Mouse (Mus musculus) C2C12 (cell line): ENCODE measurements around the gene Pja2. TPM values are rescaled to one million over a fixed set of nuclear protein-coding genes. Genes with fewer than 3 reads are reported as not detected.

Experiments
- H3K27me3 ChIP-seq: one replicate; pipeline ENCODE4 v1.6.1; 2011; ENCODE audit not compliant: control insufficient read depth, insufficient read depth, insufficient read length
- H3K36me3 ChIP-seq: one replicate; pipeline ENCODE4 v1.6.1; 2011; ENCODE audit not compliant: control insufficient read depth, insufficient read depth
- H3K4me3 ChIP-seq: one replicate; pipeline ENCODE4 v1.5.1; 2011; ENCODE audit warnings: mild to moderate bottlenecking, control low read depth; ENCODE audit not compliant: poor library complexity, insufficient read depth, severe bottlenecking
- H3K79me2 ChIP-seq: one replicate; pipeline ENCODE4 v1.6.1; 2011; ENCODE audit not compliant: control insufficient read depth, insufficient read depth
- H3K79me3 ChIP-seq: one replicate; pipeline ENCODE4 v1.6.1; 2011; ENCODE audit warnings: low read depth, control low read depth
- H3ac ChIP-seq: one replicate; pipeline ENCODE3; 2011; ENCODE audit warnings: low read depth; ENCODE audit not compliant: control insufficient read depth, insufficient read length
- CEBPB ChIP-seq: IDR thresholded peaks from one replicate; pipeline ENCODE4 v1.6.1; 2011; ENCODE audit warnings: low read depth, mild to moderate bottlenecking, control low read depth, moderate library complexity
- CTCF ChIP-seq: IDR thresholded peaks from one replicate; pipeline ENCODE4 v1.5.1; 2011; ENCODE audit not compliant: control insufficient read depth, insufficient read depth, insufficient read length
- FOSL1 ChIP-seq: IDR thresholded peaks from one replicate; pipeline ENCODE4 v1.8.0; 2011; ENCODE audit warnings: mild to moderate bottlenecking, low read length; ENCODE audit not compliant: poor library complexity, insufficient read depth, severe bottlenecking
- MAX ChIP-seq: IDR thresholded peaks from one replicate; pipeline ENCODE4 v1.6.1; 2011; ENCODE audit warnings: mild to moderate bottlenecking, control low read depth
- MYOD1 ChIP-seq: IDR thresholded peaks from one replicate; pipeline ENCODE4 v1.6.1; 2011; ENCODE audit warnings: low read depth; ENCODE audit not compliant: control insufficient read depth, insufficient read length
- MYOG ChIP-seq: IDR thresholded peaks from one replicate; pipeline ENCODE4 v1.6.1; 2011; ENCODE audit not compliant: control insufficient read depth, insufficient read length; ENCODE audit errors: extremely low read depth
- USF1 ChIP-seq: IDR thresholded peaks from one replicate; pipeline ENCODE4 v1.6.1; 2011; ENCODE audit warnings: low read depth, mild to moderate bottlenecking, control low read depth, moderate library complexity
- long read RNA-seq, 2 experiments: library from polyadenylated mRNA; unstranded; transcript quantifications; one replicate each; pipeline ENCODE4 v2.0.0; 2019 to 2020
- polyA plus RNA-seq: library from polyadenylated mRNA; unstranded; fragments of >200 nt; fragmentation: generic; extraction: Trizol; gene quantifications from one replicate; pipeline ENCODE4 v1.2.1, GENCODE M21; 2012; ENCODE audit warnings: missing spikeins

The Pja2 gene
- 16.2 TPM for polyA plus RNA-seq
- long read RNA-seq, experiment 1, full-length matches to known transcripts = 48 of 61 reads
- long read RNA-seq, experiment 1, partial matches to known transcripts = 7 of 61 reads
- long read RNA-seq, experiment 1, other reads (novel, unspliced or antisense) = 6 of 61 reads
- long read RNA-seq, experiment 2, full-length matches to known transcripts = 510 of 534 reads
- long read RNA-seq, experiment 2, partial matches to known transcripts = 8 of 534 reads
- long read RNA-seq, experiment 2, other reads (novel, unspliced or antisense) = 16 of 534 reads

GRCm38 (mm10) chr17:64331898-64332769 lies at the start of gene Pja2:
TSS of gene Pja2 (minus strand) at chr17:64331916.
- H3K27me3 ChIP-seq = no peaks in the 10 kb centered on the region
- H3K4me3 ChIP-seq = peak within 1 kb of the TSS; percentile 63
- no peak for TF ChIP-seq USF1
- no peak for TF ChIP-seq CTCF
- TF ChIP-seq MAX = peak; percentile 56
- H3K79me3 ChIP-seq = peaks cover 28% of the 10 kb centered on the region
- peak within 1 kb of the TSS; percentile 90 for H3ac ChIP-seq
- H3K36me3 ChIP-seq = peaks cover 5% of the 10 kb centered on the region
- H3K79me2 ChIP-seq = peaks cover 42% of the 10 kb centered on the region

GRCm38 (mm10) chr17:64375327-64375726 lies 43.6 kb upstream of the Pja2 start:
- no peaks in the 10 kb centered on the region for H3K79me2 ChIP-seq
- H3K36me3 ChIP-seq = no peaks in the 10 kb centered on the region
- no peaks in the 10 kb centered on the region for H3K27me3 ChIP-seq
- TF ChIP-seq MAX (no peak), CTCF (peak; percentile 79)
- H3K4me3 ChIP-seq = no peak overlapping the region
- no peaks in the 10 kb centered on the region for H3K79me3 ChIP-seq
- no peak overlapping the region for H3ac ChIP-seq

- TF ChIP-seq FOSL1 (no peak), MAX (no peak), MYOG (no peak), CEBPB (no peak), MYOD1 (no peak), USF1 (no peak), CTCF (no peak)
- no peaks in the 10 kb centered on the region for H3K79me2 ChIP-seq
Measured at GRCm38 (mm10) chr17:64363694-64364093, 32.0 kb upstream of the Pja2 start.

GRCm38 (mm10) chr17:64362570-64362969 lies 30.9 kb upstream of the Pja2 start:
- no peaks in the 10 kb centered on the region for H3K27me3 ChIP-seq
- no peaks in the 10 kb centered on the region for H3K79me2 ChIP-seq
- no peak overlapping the region for H3ac ChIP-seq
- H3K79me3 ChIP-seq = no peaks in the 10 kb centered on the region
- TF ChIP-seq FOSL1 = no peak
- no peak for TF ChIP-seq CEBPB
- H3K36me3 ChIP-seq = no peaks in the 10 kb centered on the region
- H3K4me3 ChIP-seq = no peak overlapping the region

More at GRCm38 (mm10) chr17:64363694-64364093, 32.0 kb upstream of the Pja2 start:
- H3K79me3 ChIP-seq = no peaks in the 10 kb centered on the region
- no peaks in the 10 kb centered on the region for H3K36me3 ChIP-seq
- no peak overlapping the region for H3ac ChIP-seq
- no peak overlapping the region for H3K4me3 ChIP-seq
- H3K27me3 ChIP-seq = no peaks in the 10 kb centered on the region

- no peaks in the 10 kb centered on the region for H3K27me3 ChIP-seq
- H3K36me3 ChIP-seq = no peaks in the 10 kb centered on the region
- TF ChIP-seq CEBPB = no peak
- no peak for TF ChIP-seq MYOD1
- no peak for TF ChIP-seq USF1
- no peak for TF ChIP-seq CTCF
- TF ChIP-seq MYOG = no peak
- TF ChIP-seq FOSL1 = no peak
- TF ChIP-seq MAX = no peak
- no peaks in the 10 kb centered on the region for H3K79me3 ChIP-seq
- H3K4me3 ChIP-seq = no peak overlapping the region
- no peaks in the 10 kb centered on the region for H3K79me2 ChIP-seq
- H3ac ChIP-seq = no peak overlapping the region
Measured at GRCm38 (mm10) chr17:64361911-64362425, 30.3 kb upstream of the Pja2 start.

GRCm38 (mm10) chr17:64353940-64354339 lies 22.2 kb upstream of the Pja2 start:
- no peak overlapping the region for H3ac ChIP-seq
- no peak for TF ChIP-seq MYOG
- no peak for TF ChIP-seq CEBPB
- TF ChIP-seq MAX = no peak
- TF ChIP-seq USF1 = no peak
- no peak for TF ChIP-seq FOSL1
- TF ChIP-seq MYOD1 = no peak
- TF ChIP-seq CTCF = no peak
- H3K4me3 ChIP-seq = no peak overlapping the region
- H3K27me3 ChIP-seq = no peaks in the 10 kb centered on the region
- H3K79me3 ChIP-seq = no peaks in the 10 kb centered on the region
- no peaks in the 10 kb centered on the region for H3K36me3 ChIP-seq
- H3K79me2 ChIP-seq = no peaks in the 10 kb centered on the region
